Mouse (Mus musculus): ENCODE data around the gene Snrpf. TPM values are rescaled to one million over a fixed set of nuclear protein-coding genes. Genes with fewer than 3 reads are reported as not detected.
A peak's percentile ranks its signal among the peaks of the same experiment; 100 is the strongest.

The Snrpf gene
- polyA plus RNA-seq (2015; fragmentation: Nextera tagmentation; extraction: Ambion mirVana) = 56.1 and 57.9 TPM in 2 replicates

DNA sequence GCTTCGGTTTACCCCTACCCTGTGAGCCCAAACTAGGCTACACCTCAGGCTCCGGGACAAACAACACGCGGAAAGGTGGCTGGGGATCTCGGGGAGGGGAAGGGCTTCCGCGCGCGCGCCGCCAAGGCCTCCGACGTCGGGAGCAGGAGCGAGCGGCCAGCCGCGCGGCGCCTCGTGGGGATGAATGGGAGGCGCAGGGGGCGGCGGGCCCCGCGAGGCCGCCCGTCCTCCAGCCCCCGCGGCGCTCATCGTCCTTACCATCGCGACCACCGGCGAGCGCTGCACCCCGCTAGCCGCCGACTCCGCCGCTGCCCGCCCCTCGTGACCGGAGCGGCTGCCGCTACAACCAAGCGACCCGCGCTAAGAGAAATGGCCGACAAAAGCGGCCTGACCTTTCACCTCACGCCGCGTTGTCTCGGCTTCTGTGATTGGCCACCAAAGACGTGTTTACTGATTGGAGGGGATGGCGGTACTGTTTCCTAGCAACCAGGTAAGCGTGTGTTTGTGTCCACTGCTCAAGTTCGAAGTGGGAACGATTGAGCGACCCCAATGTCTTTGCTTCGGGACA, at the start of gene Snrpf:
TSS of gene Snrpf (minus strand) at position 426 of the 568 bp plus-strand sequence.
- no peaks in the 10 kb centered on the region for H3K36me3 ChIP-seq (ENCODE audit: control insufficient read depth, insufficient read depth)
- H3K27me3 ChIP-seq (replicated peaks; ENCODE audit: control insufficient read depth, insufficient read depth, low read length) = no peaks in the 10 kb centered on the region
- 1% methylated on average over 63 of the region's 63 CpGs for WGBS
- peak within 1 kb of the TSS; percentile 84 for H3K4me2 ChIP-seq (replicated peaks; ENCODE audit: low read depth)
- H3K9ac ChIP-seq (ENCODE audit: low read depth, low read length) = peak within 1 kb of the TSS; percentile 77
- H3K27ac ChIP-seq (ENCODE audit: low read depth, low read length) = peak within 1 kb of the TSS; percentile 68
- no peaks in the 10 kb centered on the region for H3K9me3 ChIP-seq (ENCODE audit: control insufficient read depth)
- H3K4me1 ChIP-seq (replicated peaks; ENCODE audit: control insufficient read depth, insufficient read depth, low read length) = no peaks in the 10 kb centered on the region; the same call in 1 of the 2 replicates
- H3K4me3 ChIP-seq (ENCODE audit: low read depth, low read length) = peak within 1 kb of the TSS; percentile 72
- TF ChIP-seq CTCF (IDR thresholded peaks at IDR 0.05; ENCODE audit: low read depth) = no peak
- peak; percentile 90 for ATAC-seq

DNA sequence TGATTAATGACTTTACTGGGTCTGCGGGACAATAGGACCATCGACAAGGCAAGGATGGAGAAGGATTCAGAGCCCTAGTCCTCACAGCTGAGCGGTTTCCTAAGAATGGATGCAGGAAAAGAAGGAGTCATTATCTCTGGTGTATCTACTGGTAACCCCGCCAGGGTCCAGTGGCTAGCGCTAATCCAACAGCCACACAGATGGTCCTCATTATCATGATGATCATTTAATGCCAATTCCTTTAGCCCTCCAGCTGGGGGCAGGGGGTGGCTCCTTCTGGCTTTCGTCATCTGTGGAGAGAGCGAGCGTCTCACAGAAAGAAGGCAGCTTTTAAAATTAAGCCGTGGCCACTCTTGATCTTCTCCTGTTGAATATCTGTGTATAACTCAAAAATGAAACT, 46.4 kb upstream of the Snrpf start:
- Histone ChIP-seq H3K27me3 (replicated peaks; ENCODE audit: control insufficient read depth, insufficient read depth, low read length) (peaks cover 12% of the 10 kb centered on the region; the same call in 1 of the 2 replicates), H3K9ac (ENCODE audit: low read depth, low read length) (no peak overlapping the region), H3K4me2 (replicated peaks; ENCODE audit: low read depth) (no peak overlapping the region), H3K4me3 (ENCODE audit: low read depth, low read length) (no peak overlapping the region), H3K4me1 (replicated peaks; ENCODE audit: control insufficient read depth, insufficient read depth, low read length) (no peaks in the 10 kb centered on the region), H3K27ac (ENCODE audit: low read depth, low read length) (no peak overlapping the region), H3K36me3 (ENCODE audit: control insufficient read depth, insufficient read depth) (no peaks in the 10 kb centered on the region), H3K9me3 (ENCODE audit: control insufficient read depth) (no peaks in the 10 kb centered on the region)
- TF ChIP-seq CTCF (IDR thresholded peaks at IDR 0.05; ENCODE audit: low read depth) = no peak
- ATAC-seq = no peak
- 59% methylated on average over 9 of the region's 9 CpGs for WGBS

GRCm38 (mm10) chr10:93633971-93634370, 44.5 kb upstream of the Snrpf start:
- Histone ChIP-seq H3K36me3 (ENCODE audit: control insufficient read depth, insufficient read depth) (no peaks in the 10 kb centered on the region), H3K9me3 (ENCODE audit: control insufficient read depth) (no peaks in the 10 kb centered on the region), H3K27ac (ENCODE audit: low read depth, low read length) (no peak overlapping the region), H3K9ac (ENCODE audit: low read depth, low read length) (no peak overlapping the region), H3K4me1 (replicated peaks; ENCODE audit: control insufficient read depth, insufficient read depth, low read length) (no peaks in the 10 kb centered on the region), H3K27me3 (replicated peaks; ENCODE audit: control insufficient read depth, insufficient read depth, low read length) (no peaks in the 10 kb centered on the region), H3K4me2 (replicated peaks; ENCODE audit: low read depth) (no peak overlapping the region), H3K4me3 (ENCODE audit: low read depth, low read length) (no peak overlapping the region)
- no peak for ATAC-seq
- WGBS = 97% methylated on average over 2 of the region's 2 CpGs
- TF ChIP-seq CTCF (IDR thresholded peaks at IDR 0.05; ENCODE audit: low read depth) = no peak

DNA sequence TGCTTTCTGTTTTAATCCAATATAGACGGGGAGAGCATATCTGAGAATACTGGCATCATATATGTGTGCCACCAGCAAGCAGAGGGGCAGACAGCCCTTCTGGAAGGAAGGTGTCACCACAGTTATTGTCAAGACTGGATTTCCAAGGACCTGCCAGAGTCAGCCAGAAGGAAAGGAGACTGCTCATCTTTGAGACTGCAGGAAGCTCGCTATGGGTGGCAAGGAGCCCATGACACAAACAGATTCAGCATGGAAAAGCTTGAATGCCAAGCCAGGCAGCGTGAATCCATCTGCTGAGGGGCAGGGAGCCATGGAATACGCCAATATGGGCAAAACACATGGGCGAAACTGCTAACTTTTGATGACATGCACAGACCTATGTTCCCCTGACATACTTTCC, 44.1 kb upstream of the Snrpf start:
- no peak overlapping the region for H3K4me2 ChIP-seq (replicated peaks; ENCODE audit: low read depth)
- no peak for TF ChIP-seq CTCF (IDR thresholded peaks at IDR 0.05; ENCODE audit: low read depth)
- H3K9me3 ChIP-seq (ENCODE audit: control insufficient read depth) = no peaks in the 10 kb centered on the region
- WGBS = 89% methylated on average over 5 of the region's 5 CpGs
- H3K4me3 ChIP-seq (ENCODE audit: low read depth, low read length) = no peak overlapping the region
- no peak overlapping the region for H3K9ac ChIP-seq (ENCODE audit: low read depth, low read length)
- H3K4me1 ChIP-seq (replicated peaks; ENCODE audit: control insufficient read depth, insufficient read depth, low read length) = no peaks in the 10 kb centered on the region
- H3K27ac ChIP-seq (ENCODE audit: low read depth, low read length) = no peak overlapping the region
- H3K36me3 ChIP-seq (ENCODE audit: control insufficient read depth, insufficient read depth) = no peaks in the 10 kb centered on the region
- ATAC-seq = no peak
- no peaks in the 10 kb centered on the region for H3K27me3 ChIP-seq (replicated peaks; ENCODE audit: control insufficient read depth, insufficient read depth, low read length)

DNA sequence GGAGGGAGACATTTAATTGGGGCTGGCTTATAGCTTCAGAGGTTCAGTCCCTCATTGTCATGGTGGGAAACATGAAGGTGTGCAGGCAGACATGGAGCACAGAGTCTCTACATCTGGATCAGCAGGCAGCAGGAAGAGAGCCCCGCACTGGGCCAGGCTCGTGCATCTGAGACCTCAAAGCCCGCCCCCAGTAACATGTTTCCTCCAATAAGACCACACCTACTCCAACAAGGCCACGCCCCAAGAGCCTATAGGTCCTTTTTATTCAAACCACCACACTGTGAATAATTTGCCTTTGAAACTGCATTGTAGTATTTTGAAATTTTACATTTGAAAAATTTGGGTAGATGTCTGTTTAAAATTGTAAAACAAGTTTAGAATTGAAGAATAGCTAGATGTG, 42.6 kb upstream of the Snrpf start:
- no peaks in the 10 kb centered on the region for H3K4me1 ChIP-seq (replicated peaks; ENCODE audit: control insufficient read depth, insufficient read depth, low read length)
- H3K36me3 ChIP-seq (ENCODE audit: control insufficient read depth, insufficient read depth) = no peaks in the 10 kb centered on the region
- H3K4me3 ChIP-seq (ENCODE audit: low read depth, low read length) = no peak overlapping the region
- TF ChIP-seq CTCF (IDR thresholded peaks at IDR 0.05; ENCODE audit: low read depth) = no peak
- no peak overlapping the region for H3K9ac ChIP-seq (ENCODE audit: low read depth, low read length)
- ATAC-seq = no peak
- WGBS = 77% methylated on average over 4 of the region's 4 CpGs
- H3K4me2 ChIP-seq (replicated peaks; ENCODE audit: low read depth) = no peak overlapping the region
- no peaks in the 10 kb centered on the region for H3K9me3 ChIP-seq (ENCODE audit: control insufficient read depth)
- no peak overlapping the region for H3K27ac ChIP-seq (ENCODE audit: low read depth, low read length)
- H3K27me3 ChIP-seq (replicated peaks; ENCODE audit: control insufficient read depth, insufficient read depth, low read length) = no peaks in the 10 kb centered on the region

DNA sequence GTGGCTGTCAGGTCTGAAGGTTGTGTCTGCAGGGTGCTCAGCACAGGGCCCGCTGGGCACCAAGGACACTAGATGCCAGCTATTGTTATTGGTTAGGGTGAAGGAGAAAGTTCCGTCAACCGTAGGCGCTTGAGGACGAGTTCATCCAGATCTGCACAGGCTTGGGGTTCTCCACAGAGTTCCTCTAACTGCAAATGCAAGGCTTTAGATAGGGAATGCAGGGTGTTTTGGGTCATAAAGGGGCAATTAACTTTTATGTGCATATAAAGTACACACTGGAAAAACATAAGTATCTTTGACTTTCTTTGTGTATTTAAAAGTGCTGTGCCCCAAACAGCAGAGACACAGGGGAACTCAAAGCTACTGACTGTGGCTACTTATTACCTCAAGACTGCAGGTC, 40.8 kb upstream of the Snrpf start:
- Histone ChIP-seq H3K36me3 (ENCODE audit: control insufficient read depth, insufficient read depth) (no peaks in the 10 kb centered on the region), H3K4me3 (ENCODE audit: low read depth, low read length) (no peak overlapping the region), H3K4me1 (replicated peaks; ENCODE audit: control insufficient read depth, insufficient read depth, low read length) (no peaks in the 10 kb centered on the region), H3K27ac (ENCODE audit: low read depth, low read length) (no peak overlapping the region), H3K4me2 (replicated peaks; ENCODE audit: low read depth) (no peak overlapping the region), H3K9ac (ENCODE audit: low read depth, low read length) (no peak overlapping the region), H3K9me3 (ENCODE audit: control insufficient read depth) (no peaks in the 10 kb centered on the region), H3K27me3 (replicated peaks; ENCODE audit: control insufficient read depth, insufficient read depth, low read length) (no peaks in the 10 kb centered on the region)
- no peak for TF ChIP-seq CTCF (IDR thresholded peaks at IDR 0.05; ENCODE audit: low read depth)
- ATAC-seq = peak; percentile 53; the same call in 1 of the 2 replicates
- WGBS = 52% methylated on average over 5 of the region's 5 CpGs
